Mouse (Mus musculus): ENCODE data around the gene Acsm5. TPM values are rescaled to one million over a fixed set of nuclear protein-coding genes. Genes with fewer than 3 reads are reported as not detected.
A peak's percentile ranks its signal among the peaks of the same experiment; 100 is the strongest.

Gene Acsm5
- polyA plus RNA-seq, 1 experiment from 2014 or later: 0.27 TPM

- no peak for TF ChIP-seq EP300 (optimal IDR thresholded peaks at IDR 0.05)
- TF ChIP-seq CTCF (IDR thresholded peaks at IDR 0.05; ENCODE audit: low read depth): no peak
- Histone ChIP-seq H3K36me3 (ENCODE audit: control insufficient read depth, insufficient read depth, low read length) (no peaks in the 10 kb centered on the region), H3K4me1 (replicated peaks; ENCODE audit: control insufficient read depth, insufficient read depth) (no peaks in the 10 kb centered on the region), H3K4me2 (replicated peaks; ENCODE audit: low read depth) (no peak overlapping the region), H3K27me3 (ENCODE audit: control insufficient read depth, insufficient read depth, low read length) (no peaks in the 10 kb centered on the region), H3K9me3 (ENCODE audit: control insufficient read depth, low read length) (no peaks in the 10 kb centered on the region), H3K9ac (ENCODE audit: low read length) (no peak overlapping the region), H3K27ac (replicated peaks) (no peak overlapping the region), H3K4me3 (ENCODE audit: low read depth, low read length) (no peak overlapping the region)
- WGBS: 81% methylated on average over 1 of the region's 1 CpGs
- DNase-seq (ENCODE audit: low spot score) (no peak), ATAC-seq (ENCODE audit: low FRiP score, low TSS enrichment) (no peak)
Observed at GRCm38 (mm10) chr7:119522385-119522784, 3.1 kb downstream of the Acsm5 start.

GRCm38 (mm10) chr7:119523389-119523788 is 4.1 kb downstream of the Acsm5 start, which contains the start of gene Pdilt:
Gene Pdilt, minus strand, starts transcription at chr7:119523489.
- H3K4me3 ChIP-seq (ENCODE audit: low read depth, low read length): no peak within 1 kb of the TSS
- H3K9ac ChIP-seq (ENCODE audit: low read length): no peak within 1 kb of the TSS
- H3K27ac ChIP-seq (replicated peaks): no peak within 1 kb of the TSS
- DNase-seq (ENCODE audit: low spot score): no peak
- no peak for ATAC-seq (ENCODE audit: low FRiP score, low TSS enrichment)
- WGBS: 56% methylated on average over 4 of the region's 4 CpGs
- TF ChIP-seq EP300 (optimal IDR thresholded peaks at IDR 0.05) (no peak), CTCF (IDR thresholded peaks at IDR 0.05; ENCODE audit: low read depth) (no peak)
- no peaks in the 10 kb centered on the region for H3K27me3 ChIP-seq (ENCODE audit: control insufficient read depth, insufficient read depth, low read length)
- H3K36me3 ChIP-seq (ENCODE audit: control insufficient read depth, insufficient read depth, low read length): no peaks in the 10 kb centered on the region
- no peak within 1 kb of the TSS for H3K4me2 ChIP-seq (replicated peaks; ENCODE audit: low read depth)
- no peaks in the 10 kb centered on the region for H3K9me3 ChIP-seq (ENCODE audit: control insufficient read depth, low read length)
- no peaks in the 10 kb centered on the region for H3K4me1 ChIP-seq (replicated peaks; ENCODE audit: control insufficient read depth, insufficient read depth)

GRCm38 (mm10) chr7:119525881-119526281 is 6.6 kb downstream of the Acsm5 start:
- Histone ChIP-seq H3K27me3 (ENCODE audit: control insufficient read depth, insufficient read depth, low read length) (no peaks in the 10 kb centered on the region), H3K4me2 (replicated peaks; ENCODE audit: low read depth) (no peak overlapping the region), H3K9ac (ENCODE audit: low read length) (no peak overlapping the region), H3K36me3 (ENCODE audit: control insufficient read depth, insufficient read depth, low read length) (no peaks in the 10 kb centered on the region), H3K9me3 (ENCODE audit: control insufficient read depth, low read length) (no peaks in the 10 kb centered on the region), H3K4me3 (ENCODE audit: low read depth, low read length) (no peak overlapping the region), H3K27ac (replicated peaks) (no peak overlapping the region), H3K4me1 (replicated peaks; ENCODE audit: control insufficient read depth, insufficient read depth) (no peaks in the 10 kb centered on the region)
- peak; percentile 65; the same call in 1 of the 2 replicates for ATAC-seq (ENCODE audit: low FRiP score, low TSS enrichment)
- peak; percentile 52 for DNase-seq (ENCODE audit: low spot score)
- 16% methylated on average over 2 of the region's 2 CpGs for WGBS
- TF ChIP-seq EP300 (optimal IDR thresholded peaks at IDR 0.05): no peak

GRCm38 (mm10) chr7:119526486-119526885 is 7.2 kb downstream of the Acsm5 start:
- no peak for ATAC-seq (ENCODE audit: low FRiP score, low TSS enrichment)

GRCm38 (mm10) chr7:119527135-119527534 is 7.9 kb downstream of the Acsm5 start:
- DNase-seq (ENCODE audit: low spot score) (no peak), ATAC-seq (ENCODE audit: low FRiP score, low TSS enrichment) (no peak)
- Histone ChIP-seq H3K9ac (ENCODE audit: low read length) (no peak overlapping the region), H3K27ac (replicated peaks) (no peak overlapping the region), H3K4me1 (replicated peaks; ENCODE audit: control insufficient read depth, insufficient read depth) (no peaks in the 10 kb centered on the region), H3K4me2 (replicated peaks; ENCODE audit: low read depth) (no peak overlapping the region), H3K4me3 (ENCODE audit: low read depth, low read length) (no peak overlapping the region), H3K36me3 (ENCODE audit: control insufficient read depth, insufficient read depth, low read length) (no peaks in the 10 kb centered on the region), H3K27me3 (ENCODE audit: control insufficient read depth, insufficient read depth, low read length) (no peaks in the 10 kb centered on the region), H3K9me3 (ENCODE audit: control insufficient read depth, low read length) (no peaks in the 10 kb centered on the region)
- TF ChIP-seq CTCF (IDR thresholded peaks at IDR 0.05; ENCODE audit: low read depth) (no peak), EP300 (optimal IDR thresholded peaks at IDR 0.05) (no peak)
- 90% methylated on average over 1 of the region's 1 CpGs for WGBS

More at GRCm38 (mm10) chr7:119526486-119526885, 7.2 kb downstream of the Acsm5 start:
- WGBS: 74% methylated on average over 13 of the region's 13 CpGs
- Histone ChIP-seq H3K27me3 (ENCODE audit: control insufficient read depth, insufficient read depth, low read length) (no peaks in the 10 kb centered on the region), H3K4me2 (replicated peaks; ENCODE audit: low read depth) (no peak overlapping the region), H3K4me3 (ENCODE audit: low read depth, low read length) (no peak overlapping the region), H3K9me3 (ENCODE audit: control insufficient read depth, low read length) (no peaks in the 10 kb centered on the region), H3K9ac (ENCODE audit: low read length) (no peak overlapping the region), H3K36me3 (ENCODE audit: control insufficient read depth, insufficient read depth, low read length) (no peaks in the 10 kb centered on the region), H3K4me1 (replicated peaks; ENCODE audit: control insufficient read depth, insufficient read depth) (no peaks in the 10 kb centered on the region), H3K27ac (replicated peaks) (no peak overlapping the region)
- no peak for TF ChIP-seq EP300 (optimal IDR thresholded peaks at IDR 0.05)
- no peak for DNase-seq (ENCODE audit: low spot score)

GRCm38 (mm10) chr7:119527548-119527947 is 8.3 kb downstream of the Acsm5 start:
- no peak overlapping the region for H3K4me2 ChIP-seq (replicated peaks; ENCODE audit: low read depth)
- no peaks in the 10 kb centered on the region for H3K27me3 ChIP-seq (ENCODE audit: control insufficient read depth, insufficient read depth, low read length)
- H3K4me3 ChIP-seq (ENCODE audit: low read depth, low read length): no peak overlapping the region
- TF ChIP-seq EP300 (optimal IDR thresholded peaks at IDR 0.05) (no peak), CTCF (IDR thresholded peaks at IDR 0.05; ENCODE audit: low read depth) (no peak)
- no peaks in the 10 kb centered on the region for H3K36me3 ChIP-seq (ENCODE audit: control insufficient read depth, insufficient read depth, low read length)
- DNase-seq (ENCODE audit: low spot score): no peak
- ATAC-seq (ENCODE audit: low FRiP score, low TSS enrichment): no peak
- WGBS: 66% methylated on average over 2 of the region's 2 CpGs
- H3K27ac ChIP-seq (replicated peaks): no peak overlapping the region
- H3K9ac ChIP-seq (ENCODE audit: low read length): no peak overlapping the region
- H3K9me3 ChIP-seq (ENCODE audit: control insufficient read depth, low read length): no peaks in the 10 kb centered on the region
- H3K4me1 ChIP-seq (replicated peaks; ENCODE audit: control insufficient read depth, insufficient read depth): no peaks in the 10 kb centered on the region

Data from stomach, postnatal 0 days (tissue).